Mouse (Mus musculus) cerebellum, adult 11 months (tissue): ENCODE results near the gene Lgmn.

Experiments
- DNase-seq: peaks from one replicate; pipeline ENCODE4 v3.0.0; 2022

The Lgmn gene

DNA sequence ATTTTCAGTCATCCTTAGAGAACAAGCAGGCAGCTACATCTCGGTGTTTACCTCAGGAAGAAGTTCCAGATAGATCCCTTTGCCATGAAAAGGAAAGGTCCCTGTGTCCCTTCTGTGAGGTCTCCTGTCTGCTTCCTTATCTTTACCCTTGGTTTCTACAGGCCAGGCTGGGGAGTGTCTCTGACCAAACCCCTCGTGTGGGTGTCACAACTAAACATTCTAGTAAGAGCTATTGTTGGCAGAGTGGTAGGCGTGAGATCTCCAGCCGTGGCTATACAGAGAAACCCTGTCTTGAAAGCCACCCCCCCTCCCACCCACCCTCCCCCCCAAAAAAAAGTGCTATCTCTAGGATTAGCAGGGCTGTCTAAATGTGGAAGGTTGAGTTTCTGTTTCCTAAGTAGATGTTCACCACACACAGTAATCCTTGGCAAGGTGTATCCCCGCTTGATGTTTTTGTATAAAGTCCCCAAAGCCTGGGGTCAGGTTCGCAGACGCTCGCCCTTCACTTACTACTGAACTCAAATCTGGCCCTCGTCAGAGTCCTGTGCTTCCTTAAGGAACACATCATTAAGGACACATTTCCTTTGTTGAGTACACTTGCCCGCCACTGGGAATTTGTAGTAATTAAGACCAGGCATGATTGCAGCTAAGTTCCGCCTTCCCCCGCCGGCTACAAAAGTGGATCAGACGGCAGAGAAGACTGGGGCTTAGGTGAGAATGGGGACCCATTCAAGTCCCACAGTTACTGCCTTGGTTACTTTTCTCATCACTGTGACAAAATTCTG, 94.4 kb downstream of the Lgmn start:
- no peak for DNase-seq
